Comparison of ENCODE assay signal across 20 mouse cellular contexts in genomic region chr13:99316366-99316765, GRCm38 (mm10). TPM values are rescaled to one million over a fixed set of nuclear protein-coding genes. Genes with fewer than 3 reads are reported as not detected.
DNase-seq lines count a peak whose midpoint lies in the region; ATAC-seq and TF ChIP-seq lines count a peak whose summit lies in the region.
"Had no signal": no experiment of that assay in that cellular context is flagged by ENCODE, and none has a peak within 500 bp of the region (broad histone marks: within the 10 kb centered on the region; RNA-seq: fewer than 3 reads in every experiment).

No protein-coding gene starts in this region.

- no peaks in the 10 kb centered on the region for H3K4me1 ChIP-seq in hindbrain, embryonic 16.5 days (ENCODE audit: control insufficient read depth, insufficient read depth, low read depth, low read length)
- H3K4me1 ChIP-seq: forebrain, embryonic 10.5 days; forebrain, embryonic 15.5 days; heart, embryonic 12.5 days; intestine, embryonic 15.5 days; liver, embryonic 12.5 days had no signal

- 93% methylated on average over 6 of the region's 6 CpGs for WGBS in hindbrain, embryonic 16.5 days

- no peak for DNase-seq in gastrocnemius, adult 2 months
- DNase-seq in gastrocnemius, postnatal 25 days = no peak
- no peak for DNase-seq in left cerebral cortex, adult 2 months (ENCODE audit: extremely low spot score in 1 of 2, low spot score in 2 of 2)
- no peak for DNase-seq in left cerebral cortex, adult 11 months (ENCODE audit: low spot score)
- DNase-seq in adrenal gland, postnatal 36 days = peak; percentile 20 to 48
- DNase-seq: B cell, adult 2 months; cerebellum, adult 11-12 months; cerebellum, adult 9-11 months; liver, postnatal 0 days had no signal

- H3K4me3 ChIP-seq in gastrocnemius, adult 2 months = no peak overlapping the region
- no peak overlapping the region for H3K4me3 ChIP-seq in left cerebral cortex, adult 2 months
- H3K4me3 ChIP-seq in hindbrain, embryonic 16.5 days (ENCODE audit: low read length) = no peak overlapping the region
- H3K4me3 ChIP-seq: embryonic facial prominence, embryonic 13.5 days; forebrain, embryonic 10.5 days; forebrain, embryonic 15.5 days; heart, embryonic 12.5 days; intestine, embryonic 15.5 days; liver, embryonic 12.5 days had no signal

- no peaks in the 10 kb centered on the region for H3K27me3 ChIP-seq in hindbrain, embryonic 16.5 days (replicated peaks; ENCODE audit: control insufficient read depth, insufficient read depth, low read length)
- H3K27me3 ChIP-seq: embryonic facial prominence, embryonic 13.5 days; forebrain, embryonic 15.5 days; heart, embryonic 12.5 days; intestine, embryonic 15.5 days; liver, embryonic 12.5 days had no signal

- TF ChIP-seq CTCF in gastrocnemius, adult 2 months (IDR thresholded peaks at IDR 0.05) = no peak
- no peak for TF ChIP-seq CTCF in left cerebral cortex, adult 2 months (IDR thresholded peaks at IDR 0.05)

- H3K9ac ChIP-seq in hindbrain, embryonic 16.5 days (ENCODE audit: low read depth, low read length) = no peak overlapping the region
- H3K9ac ChIP-seq: embryonic facial prominence, embryonic 13.5 days; forebrain, embryonic 15.5 days; heart, embryonic 12.5 days; intestine, embryonic 15.5 days; liver, embryonic 12.5 days; liver, postnatal 0 days had no signal

- peaks cover 8% of the 10 kb centered on the region for H3K36me3 ChIP-seq in hindbrain, embryonic 16.5 days (ENCODE audit: control insufficient read depth, insufficient read depth, low read length)

- no peaks in the 10 kb centered on the region for H3K9me3 ChIP-seq in hindbrain, embryonic 16.5 days (ENCODE audit: control insufficient read depth, low read length)
- H3K9me3 ChIP-seq: embryonic facial prominence, embryonic 13.5 days; forebrain, embryonic 10.5 days; forebrain, embryonic 15.5 days; heart, embryonic 12.5 days; intestine, embryonic 15.5 days; liver, embryonic 12.5 days had no signal

- peak overlapping the region; percentile 64 for H3K27ac ChIP-seq in gastrocnemius, adult 2 months
- H3K27ac ChIP-seq in left cerebral cortex, adult 2 months = 0 out of 2 replicates have a peak overlapping the region, but pooled peaks have one; percentile 16
- no peak overlapping the region for H3K27ac ChIP-seq in hindbrain, embryonic 16.5 days (ENCODE audit: low read depth, low read length)
- H3K27ac ChIP-seq: embryonic facial prominence, embryonic 13.5 days; forebrain, embryonic 10.5 days; forebrain, embryonic 15.5 days; hindbrain, postnatal 0 days; intestine, embryonic 15.5 days; kidney, postnatal 0 days; liver, embryonic 12.5 days had no signal

- no peak for ATAC-seq in hindbrain, embryonic 16.5 days
- ATAC-seq: forebrain, embryonic 15.5 days; intestine, embryonic 15.5 days; liver, embryonic 12.5 days; liver, postnatal 0 days; midbrain, embryonic 16.5 days had no signal

- no peak overlapping the region for H3K4me2 ChIP-seq in hindbrain, embryonic 16.5 days (ENCODE audit: low read length)
- H3K4me2 ChIP-seq: embryonic facial prominence, embryonic 13.5 days; forebrain, embryonic 15.5 days; heart, embryonic 12.5 days; intestine, embryonic 15.5 days; liver, embryonic 12.5 days; midbrain, embryonic 11.5 days had no signal

- intact Hi-C loops in gastrocnemius, adult 2 months (cut with DNase I) = loop anchor here (2.0 to 5.0 kb wide), 2 partner anchors 140 to 449 kb away; no protein-coding TSS in a partner anchor
- intact Hi-C loops in left cerebral cortex, adult 2 months (cut with DNase I) = loop anchor here (2.0 kb wide), 1 partner anchor 450 kb away; no protein-coding TSS in a partner anchor

RNA-seq across cellular contexts. Expression of gene Ptcd2, which starts 28.1 kb away (rescaled TPM):
- total RNA-seq in gastrocnemius, adult 2 months (2021) = 10 to 100 TPM; 20.1 to 35.5 TPM
- total RNA-seq in gastrocnemius, postnatal 25 days (2021) = 10 to 100 TPM; 27.6 to 30.3 TPM
- 10 to 100 TPM; 33.3 to 34.5 TPM for total RNA-seq in left cerebral cortex, adult 2 months (2021)
- total RNA-seq in adrenal gland, postnatal 36 days (2021) = 10 to 100 TPM; 26.7 to 41.3 TPM
- polyA plus RNA-seq in hindbrain, embryonic 16.5 days (2015; fragmentation: Nextera tagmentation; extraction: Ambion mirVana) = 53.6 and 59.4 TPM in 2 replicates

RNA-seq across cellular contexts. Expression of gene Mrps27, which starts 28.2 kb away (rescaled TPM):
- total RNA-seq in gastrocnemius, adult 2 months (2021) = 10 to 100 TPM; 24.0 to 32.9 TPM
- 10 to 100 TPM; 25.8 to 30.8 TPM for total RNA-seq in gastrocnemius, postnatal 25 days (2021)
- total RNA-seq in left cerebral cortex, adult 2 months (2021) = 10 to 100 TPM; 25.1 to 28.3 TPM
- 10 to 100 TPM; 43.8 to 51.0 TPM for total RNA-seq in adrenal gland, postnatal 36 days (2021)
- polyA plus RNA-seq in hindbrain, embryonic 16.5 days (2015; fragmentation: Nextera tagmentation; extraction: Ambion mirVana) = 46.8 and 47.6 TPM in 2 replicates

Comparison
In these comparisons a context has a peak if more than half of its experiments do, and no peak if none do; other contexts are left out.
1. DNase-seq: peak in adrenal gland, postnatal 36 days (2 of 2); none in gastrocnemius, adult 2 months (single experiment), gastrocnemius, postnatal 25 days (single experiment), left cerebral cortex, adult 2 months (0 of 2) and left cerebral cortex, adult 11 months (single experiment).